Mouse (Mus musculus) hindbrain, embryonic 14.5 days (tissue): ENCODE measurements around the gene Aacs. TPM values are rescaled to one million over a fixed set of nuclear protein-coding genes. Genes with fewer than 3 reads are reported as not detected.

ENCODE experiments used
- ATAC-seq: fragments of 200-750 bp; cut with Nextera tagmentation; 2 replicates; pipeline ENCODE4 v1.8.0; 2017; ENCODE audit warnings: moderate number of reproducible peaks, mild to moderate bottlenecking, moderate TSS enrichment, moderate library complexity; ENCODE audit not compliant: low FRiP score
- DNase-seq: peaks from one replicate; pipeline ENCODE4 v3.0.0-alpha.2; 2015; ENCODE audit warnings: low spot score
- H3K27ac ChIP-seq: fragments of 300-500 bp; sonication (generic); 2 replicates; pipeline ENCODE4 v1.5.1; 2014; ENCODE audit warnings: mild to moderate bottlenecking, moderate library complexity
- H3K27me3 ChIP-seq: fragments of 300-500 bp; sonication (generic); 2 replicates; pipeline ENCODE4 v1.6.1; 2014; ENCODE audit warnings: mild to moderate bottlenecking, low read length, mixed read lengths; ENCODE audit not compliant: control insufficient read depth, insufficient read depth
- H3K36me3 ChIP-seq: fragments of 300-500 bp; sonication (generic); replicated peaks from 2 replicates; pipeline ENCODE4 v1.6.1; 2014; ENCODE audit not compliant: control insufficient read depth, insufficient read depth
- H3K4me1 ChIP-seq: fragments of 300-500 bp; sonication (generic); replicated peaks from 2 replicates; pipeline ENCODE4 v1.6.1; 2014; ENCODE audit warnings: antibody characterized with exemption, low read length, mixed read lengths; ENCODE audit not compliant: control insufficient read depth, insufficient read depth
- H3K4me2 ChIP-seq: fragments of 300-500 bp; sonication (generic); replicated peaks from 2 replicates; pipeline ENCODE4 v1.6.1; 2014; ENCODE audit warnings: mild to moderate bottlenecking, moderate library complexity
- H3K4me3 ChIP-seq: fragments of 300-500 bp; sonication (generic); replicated peaks from 2 replicates; pipeline ENCODE4 v1.5.1; 2014; ENCODE audit warnings: mild to moderate bottlenecking, low read length
- H3K9ac ChIP-seq: fragments of 300-500 bp; sonication (generic); 2 replicates; pipeline ENCODE4 v1.6.1; 2014
- H3K9me3 ChIP-seq: fragments of 300-500 bp; sonication (generic); 2 replicates; pipeline ENCODE4 v1.6.1; 2016; ENCODE audit warnings: low read length; ENCODE audit not compliant: control insufficient read depth
- WGBS: fragments of 180-500 bp; shearing (Covaris S2); extraction: QIAGEN DNeasy Blood & Tissue Kit; methylation state at CpG from one replicate; pipeline ENCODE4 v1.1.7; 2014; 5-methylcytosine and 5-hydroxymethylcytosine counted together
- polyA plus RNA-seq: library from polyadenylated mRNA; unstranded; fragments of >200 nt; fragmentation: Nextera tagmentation; extraction: Ambion mirVana; gene quantifications from 2 replicates; pipeline ENCODE4 v1.2.1, GENCODE M21; 2014

Aacs gene
- polyA plus RNA-seq, 1 experiment from 2014 or later, result 75.5 TPM

DNA sequence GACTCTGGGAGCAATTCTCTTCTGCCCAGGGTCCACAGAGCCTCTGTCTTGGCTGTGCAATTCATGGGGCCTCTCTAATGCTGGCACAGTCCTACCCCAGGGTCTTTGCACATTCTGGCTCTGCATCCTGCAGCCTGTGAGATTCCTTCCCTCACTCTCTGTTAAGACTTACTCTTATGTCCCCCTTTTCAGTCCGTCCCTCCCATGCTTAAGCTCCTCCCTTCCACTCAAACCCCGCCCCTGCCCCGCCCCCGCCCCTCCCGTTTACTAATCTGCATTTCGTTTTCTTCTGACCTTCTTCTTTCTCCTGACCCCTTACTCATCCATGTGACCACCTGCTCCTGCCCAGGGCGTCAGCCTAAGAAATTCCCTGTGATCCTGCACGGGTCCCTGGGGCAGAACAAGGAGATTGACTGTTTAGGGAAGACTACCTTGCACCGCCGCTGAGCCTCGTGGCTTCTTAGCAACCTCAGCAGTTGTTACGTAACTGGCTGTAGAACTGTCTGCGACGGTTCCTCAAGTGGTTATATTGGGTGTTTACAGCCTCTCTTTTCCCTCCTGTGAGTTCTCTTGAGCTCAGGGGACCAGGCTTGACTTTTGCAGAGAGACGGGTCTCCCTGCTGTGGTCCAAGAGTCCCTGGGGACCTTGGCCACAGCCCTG, 45.4 kb downstream of the Aacs start:
- WGBS, result 19% methylated on average over 15 of the region's 15 CpGs
- H3K4me3 ChIP-seq, result no peak overlapping the region
- no peak for ATAC-seq
- no peak overlapping the region for H3K27ac ChIP-seq
- no peak for DNase-seq
- no peaks in the 10 kb centered on the region for H3K27me3 ChIP-seq
- no peaks in the 10 kb centered on the region for H3K4me1 ChIP-seq
- no peak overlapping the region for H3K9ac ChIP-seq
- H3K9me3 ChIP-seq, result no peaks in the 10 kb centered on the region
- no peak overlapping the region for H3K4me2 ChIP-seq
- H3K36me3 ChIP-seq, result peaks cover 19% of the 10 kb centered on the region

DNA sequence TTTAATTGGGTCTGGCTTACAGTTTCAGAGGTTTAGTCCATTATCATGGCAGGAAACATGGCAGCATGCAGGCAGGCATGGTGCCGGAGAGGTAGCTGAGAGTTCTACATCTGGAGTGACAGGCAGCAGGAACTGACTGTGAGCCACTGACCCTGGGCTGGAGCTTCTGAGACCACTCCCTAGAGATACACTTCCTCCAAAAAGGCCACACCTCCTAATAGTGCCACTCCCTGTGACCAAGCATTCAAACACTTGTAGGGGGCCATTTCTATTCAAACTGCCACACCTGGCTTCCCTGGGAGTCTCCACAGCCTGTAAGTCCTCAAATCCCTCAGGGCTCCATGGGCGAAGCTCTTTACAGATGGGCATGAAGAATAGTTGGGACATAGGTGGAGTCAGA, 47.7 kb downstream of the Aacs start:
- H3K9ac ChIP-seq, result no peak overlapping the region
- no peaks in the 10 kb centered on the region for H3K4me1 ChIP-seq
- H3K27ac ChIP-seq, result no peak overlapping the region
- ATAC-seq (no peak), DNase-seq (no peak)
- H3K27me3 ChIP-seq, result peaks cover 3% of the 10 kb centered on the region; the same call in 1 of the 2 replicates
- no peak overlapping the region for H3K4me3 ChIP-seq
- H3K9me3 ChIP-seq, result no peaks in the 10 kb centered on the region
- no peak overlapping the region for H3K4me2 ChIP-seq
- no peaks in the 10 kb centered on the region for H3K36me3 ChIP-seq
- 88% methylated on average over 2 of the region's 2 CpGs for WGBS

DNA sequence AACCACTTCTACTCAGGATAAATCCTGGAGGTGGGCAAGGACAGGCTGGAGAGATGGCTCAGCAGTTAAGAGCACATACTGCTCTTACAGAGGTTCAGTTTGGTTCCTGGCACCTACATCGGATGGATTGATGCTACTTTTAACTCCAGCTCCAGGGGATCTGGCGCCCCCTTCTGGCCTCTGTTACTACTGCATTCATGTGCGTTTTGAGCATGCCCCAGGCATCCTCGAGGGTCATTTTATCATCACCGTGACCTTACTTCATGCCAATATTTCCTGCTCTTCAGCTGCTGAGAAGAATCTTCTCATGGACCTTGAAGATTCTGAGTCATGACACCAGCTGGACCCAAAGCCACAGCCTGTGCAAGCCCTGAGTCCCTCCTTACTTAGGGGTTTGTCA, 49.9 kb downstream of the Aacs start:
- WGBS, result 57% methylated on average over 5 of the region's 5 CpGs
- DNase-seq, result no peak
- H3K4me2 ChIP-seq, result no peak overlapping the region
- H3K9me3 ChIP-seq, result no peaks in the 10 kb centered on the region
- peaks cover 9% of the 10 kb centered on the region for H3K27me3 ChIP-seq
- H3K36me3 ChIP-seq, result no peaks in the 10 kb centered on the region
- H3K4me1 ChIP-seq, result no peaks in the 10 kb centered on the region
- no peak overlapping the region for H3K27ac ChIP-seq
- no peak overlapping the region for H3K9ac ChIP-seq
- ATAC-seq, result no peak
- H3K4me3 ChIP-seq, result no peak overlapping the region

DNA sequence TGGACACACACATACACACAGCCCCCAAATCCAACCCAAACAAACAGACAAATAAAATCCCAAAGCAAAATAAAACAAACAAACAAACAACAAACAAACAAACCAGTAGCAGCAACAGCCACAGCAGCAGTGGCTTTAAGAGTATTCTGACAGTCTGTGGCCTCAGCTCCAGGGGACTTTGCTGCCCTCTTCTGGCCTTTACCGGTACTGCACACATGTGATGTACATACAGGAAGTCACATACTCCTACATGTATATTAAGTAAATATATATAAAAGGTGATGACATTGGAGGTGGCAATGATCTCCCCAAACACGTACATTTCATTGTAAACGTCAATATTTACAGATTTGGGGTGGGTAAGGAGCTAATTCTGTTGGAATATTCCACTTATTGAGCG, 50.9 kb downstream of the Aacs start:
- WGBS, result 74% methylated on average over 4 of the region's 4 CpGs
- no peak overlapping the region for H3K4me3 ChIP-seq
- H3K36me3 ChIP-seq, result no peaks in the 10 kb centered on the region
- H3K27ac ChIP-seq, result no peak overlapping the region
- H3K9ac ChIP-seq, result no peak overlapping the region
- H3K4me1 ChIP-seq, result no peaks in the 10 kb centered on the region
- peaks cover 15% of the 10 kb centered on the region for H3K27me3 ChIP-seq
- no peak for ATAC-seq
- H3K4me2 ChIP-seq, result no peak overlapping the region
- H3K9me3 ChIP-seq, result no peaks in the 10 kb centered on the region
- DNase-seq, result no peak

DNA sequence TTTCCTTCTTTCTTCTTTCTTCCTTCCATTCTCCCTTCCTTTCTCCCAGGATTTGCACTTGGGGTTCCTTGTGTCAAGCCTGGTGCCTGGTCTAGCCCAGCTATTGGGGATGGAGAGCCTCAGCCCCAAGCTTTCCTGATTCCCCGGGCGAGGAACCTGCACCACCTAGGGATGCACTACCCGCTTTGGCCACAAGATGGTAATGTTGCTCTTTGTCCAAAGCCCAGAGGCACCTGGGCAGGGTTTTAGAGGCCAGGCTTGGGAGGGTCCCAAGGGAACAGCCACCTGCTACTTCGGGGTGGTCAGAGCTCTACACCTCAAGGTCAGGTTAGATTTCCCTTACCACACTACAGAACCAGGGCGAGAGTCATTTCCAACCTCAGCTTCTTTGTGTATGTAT, 53.5 kb downstream of the Aacs start:
- DNase-seq (peak; percentile 86), ATAC-seq (no peak)
- no peak overlapping the region for H3K4me2 ChIP-seq
- H3K36me3 ChIP-seq, result no peaks in the 10 kb centered on the region
- no peak overlapping the region for H3K9ac ChIP-seq
- peaks cover 31% of the 10 kb centered on the region for H3K27me3 ChIP-seq
- no peak overlapping the region for H3K27ac ChIP-seq
- H3K9me3 ChIP-seq, result no peaks in the 10 kb centered on the region
- no peak overlapping the region for H3K4me3 ChIP-seq
- 2% methylated on average over 5 of the region's 5 CpGs for WGBS
- H3K4me1 ChIP-seq, result 0 out of 2 replicates have a peak, but pooled peaks cover 14% of the 10 kb centered on the region

DNA sequence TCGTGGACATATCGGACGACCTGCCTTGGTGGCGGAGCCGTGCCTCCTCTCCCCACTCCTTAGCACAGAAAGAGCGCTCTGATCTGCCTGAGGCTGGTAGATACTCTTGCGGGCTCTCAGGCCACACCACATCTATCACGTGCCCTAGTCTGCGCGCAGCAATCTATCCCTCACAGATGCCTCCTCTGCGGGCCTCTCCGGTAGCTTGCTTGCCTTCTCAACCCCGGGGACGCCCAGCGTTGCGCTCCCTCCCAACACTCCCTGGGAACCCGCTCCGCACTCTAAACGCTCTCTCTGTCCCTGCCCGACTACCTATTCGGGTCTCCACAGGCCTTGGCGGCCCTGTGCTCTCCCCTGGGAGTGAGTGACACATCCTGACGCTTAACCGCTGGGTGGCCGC, 56.0 kb downstream of the Aacs start, which contains the start of gene Tmem132b:
TSS of gene Tmem132b (plus strand) at position 141 of the 400 bp plus-strand sequence.
- Histone ChIP-seq H3K27ac (peak within 1 kb of the TSS; percentile 70), H3K4me1 (0 out of 2 replicates have a peak, but pooled peaks cover 24% of the 10 kb centered on the region), H3K4me2 (peak within 1 kb of the TSS; percentile 96), H3K27me3 (peaks cover 47% of the 10 kb centered on the region), H3K36me3 (no peaks in the 10 kb centered on the region), H3K9me3 (no peaks in the 10 kb centered on the region), H3K9ac (peak within 1 kb of the TSS; percentile 81), H3K4me3 (peak within 1 kb of the TSS; percentile 64)
- DNase-seq, result peak; percentile 49
- ATAC-seq, result 0 out of 2 replicates have a peak, but pooled peaks have one; percentile 6
- 2% methylated on average over 22 of the region's 25 CpGs for WGBS

DNA sequence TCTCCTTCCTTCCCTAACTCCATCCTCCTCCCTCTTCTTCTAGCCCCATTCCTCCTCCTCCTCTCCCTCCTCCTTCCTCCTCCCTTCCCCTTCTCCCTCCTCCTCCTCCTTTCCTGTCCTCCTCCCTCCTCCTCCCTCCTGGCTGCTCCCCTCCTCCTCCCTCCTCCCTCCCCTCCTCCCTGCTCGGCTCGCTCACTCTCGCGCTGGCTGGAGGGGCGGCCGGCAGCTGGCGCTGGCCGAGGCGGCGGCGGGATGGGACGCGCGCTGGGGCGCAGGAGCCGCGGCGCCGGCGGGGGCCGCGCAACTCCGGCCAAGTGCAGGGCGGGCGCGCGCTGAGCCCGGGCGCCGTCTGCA, 56.6 kb downstream of the Aacs start:
- H3K4me2 ChIP-seq, result peak overlapping the region; percentile 96
- H3K9me3 ChIP-seq, result no peaks in the 10 kb centered on the region
- DNase-seq, result peak; percentile 69
- H3K36me3 ChIP-seq, result no peaks in the 10 kb centered on the region
- peak; percentile 74 for ATAC-seq
- 0 out of 2 replicates have a peak, but pooled peaks cover 24% of the 10 kb centered on the region for H3K4me1 ChIP-seq
- WGBS, result under 1% methylated on average over 29 of the region's 30 CpGs
- peak overlapping the region; percentile 64 for H3K4me3 ChIP-seq
- H3K27ac ChIP-seq, result peak overlapping the region; percentile 70
- peak overlapping the region; percentile 81 for H3K9ac ChIP-seq
- peaks cover 47% of the 10 kb centered on the region for H3K27me3 ChIP-seq

DNA sequence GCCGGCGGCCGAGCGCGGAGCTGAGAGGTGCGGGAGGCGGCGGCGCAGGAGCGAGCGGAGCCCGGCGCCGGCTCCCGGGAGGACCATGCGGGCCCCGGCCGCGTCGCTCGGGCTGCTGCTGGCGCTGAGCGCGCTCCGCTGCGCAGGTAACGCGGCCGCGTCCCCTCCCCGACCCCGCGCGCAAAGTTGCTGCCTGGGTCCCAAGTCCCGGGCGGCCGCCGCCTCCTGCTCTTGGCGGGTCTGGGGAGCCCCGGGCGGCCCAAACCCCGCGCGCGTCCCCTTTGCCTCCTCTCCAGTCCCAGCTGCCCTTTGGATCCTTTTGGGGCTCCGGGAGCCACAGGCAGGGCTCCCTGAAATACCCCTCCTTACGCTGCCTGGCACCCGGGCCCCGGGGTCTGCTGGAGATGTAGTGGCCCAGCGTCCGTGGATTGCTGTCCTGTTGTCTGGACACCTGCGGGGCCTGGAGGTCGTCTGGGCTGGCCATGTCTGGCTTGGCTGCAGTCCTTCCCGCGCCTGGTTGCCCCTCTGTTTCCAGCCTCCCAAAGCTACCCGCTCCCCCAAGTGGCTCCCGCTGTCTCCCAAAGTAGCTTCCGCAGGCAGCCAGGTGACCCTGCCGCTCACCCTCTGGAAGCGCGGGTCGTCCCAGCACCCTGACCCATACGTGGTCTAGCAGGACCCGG, 57.1 kb downstream of the Aacs start:
- no peaks in the 10 kb centered on the region for H3K9me3 ChIP-seq
- H3K4me3 ChIP-seq, result peak overlapping the region; percentile 64
- H3K4me1 ChIP-seq, result 0 out of 2 replicates have a peak, but pooled peaks cover 24% of the 10 kb centered on the region
- DNase-seq (no peak), ATAC-seq (no peak)
- under 1% methylated on average over 51 of the region's 64 CpGs for WGBS
- H3K4me2 ChIP-seq, result peak overlapping the region; percentile 96
- peaks cover 44% of the 10 kb centered on the region for H3K27me3 ChIP-seq
- peak overlapping the region; percentile 70 for H3K27ac ChIP-seq
- H3K36me3 ChIP-seq, result no peaks in the 10 kb centered on the region
- H3K9ac ChIP-seq, result peak overlapping the region; percentile 81

DNA sequence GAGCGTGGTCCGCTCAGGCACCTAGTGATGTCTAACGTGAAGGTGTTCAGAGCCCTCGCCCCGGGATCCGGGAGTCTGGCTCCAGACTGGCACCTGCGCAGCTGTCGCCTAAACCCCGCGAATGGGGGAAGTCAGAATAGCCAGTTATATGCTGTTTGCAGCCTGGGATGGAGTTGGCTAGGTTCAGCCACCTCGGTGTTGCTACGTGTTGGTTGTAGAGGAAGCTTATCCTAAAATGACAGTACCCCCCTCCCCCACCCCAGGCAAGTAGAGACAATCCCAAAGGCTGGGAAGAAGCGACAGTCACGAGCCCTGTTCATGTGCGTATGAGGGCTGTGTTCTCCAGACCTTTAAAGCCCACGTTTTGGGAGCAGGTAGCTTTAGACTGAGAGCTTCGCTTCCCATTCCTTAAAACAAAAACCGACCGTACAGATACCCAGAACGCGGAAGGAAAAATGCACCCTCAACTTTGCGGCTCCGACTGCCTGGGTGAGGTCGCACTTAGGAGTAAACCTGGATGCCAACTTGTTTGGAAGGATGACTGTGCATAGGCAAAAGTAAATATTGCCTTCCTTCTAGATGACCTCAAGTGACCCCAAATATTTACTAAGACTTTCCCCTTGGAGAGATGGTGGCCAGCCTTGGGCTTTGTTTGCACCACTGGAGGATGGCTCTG, 57.7 kb downstream of the Aacs start:
- Histone ChIP-seq H3K27me3 (peaks cover 44% of the 10 kb centered on the region), H3K27ac (peak overlapping the region; percentile 70)

More for the DNA sequence above, 57.7 kb downstream of the Aacs start:
- Histone ChIP-seq H3K9ac (peak overlapping the region; percentile 81), H3K4me2 (peak overlapping the region; percentile 96), H3K9me3 (no peaks in the 10 kb centered on the region), H3K36me3 (no peaks in the 10 kb centered on the region), H3K4me3 (peak overlapping the region; percentile 64), H3K4me1 (0 out of 2 replicates have a peak, but pooled peaks cover 24% of the 10 kb centered on the region)
- no peak for ATAC-seq
- under 1% methylated on average over 24 of the region's 24 CpGs for WGBS
- no peak for DNase-seq
